Mouse (Mus musculus): ENCODE data around the gene Polr2j.
"Not testable (repeated sequence)": the region's sequence is repeated elsewhere in the genome, so short reads cannot be mapped to it uniquely, and the experiment has no call there.

GRCm38 (mm10) chr5:136149134-136149576 lies 32.7 kb downstream of the Polr2j start:
- not testable (repeated sequence) for TF ChIP-seq GATA1, TAL1 (IDR thresholded peaks at IDR 0.05; ENCODE audit: low read length)
